Mouse (Mus musculus) lung, embryonic 15.5 days (tissue): ENCODE measurements at regions not wholly inside any gene's neighbourhood (a gene's known extent, or its start where the extent isn't known, plus 50 kb on each side); places are given as distances from the start of the nearest gene placed in this dataset.

ENCODE experiments used
- ATAC-seq: fragments of 200-750 bp; cut with Nextera tagmentation; 2 replicates; pipeline ENCODE4 v1.8.0; 2017; ENCODE audit warnings: moderate number of reproducible peaks, borderline replicate concordance; ENCODE audit not compliant: low FRiP score, low TSS enrichment; ENCODE audit errors: extremely low read depth
- H3K27ac ChIP-seq: fragments of 300-500 bp; sonication (generic); 2 replicates; pipeline ENCODE4 v1.5.1; 2015; ENCODE audit warnings: moderate library complexity, mild to moderate bottlenecking, inconsistent platforms
- H3K27me3 ChIP-seq: fragments of 300-500 bp; sonication (generic); 2 replicates; pipeline ENCODE4 v1.6.1; 2015; ENCODE audit warnings: inconsistent platforms
- H3K36me3 ChIP-seq: fragments of 300-500 bp; sonication (generic); 2 replicates; pipeline ENCODE4 v1.6.1; 2015; ENCODE audit warnings: inconsistent platforms
- H3K4me1 ChIP-seq: fragments of 300-500 bp; sonication (generic); 2 replicates; pipeline ENCODE4 v1.6.1; 2015; ENCODE audit warnings: inconsistent platforms
- H3K4me2 ChIP-seq: fragments of 300-500 bp; sonication (generic); 2 replicates; pipeline ENCODE4 v1.6.1; 2015; ENCODE audit warnings: inconsistent platforms, mild to moderate bottlenecking, moderate library complexity
- H3K4me3 ChIP-seq: fragments of 300-500 bp; sonication (generic); 2 replicates; pipeline ENCODE4 v1.5.1; 2015; ENCODE audit warnings: mild to moderate bottlenecking, inconsistent platforms
- H3K9ac ChIP-seq: fragments of 300-500 bp; sonication (generic); 2 replicates; pipeline ENCODE4 v1.6.1; 2015; ENCODE audit warnings: inconsistent platforms
- H3K9me3 ChIP-seq: fragments of 300-500 bp; sonication (generic); 2 replicates; pipeline ENCODE4 v1.6.1; 2016; ENCODE audit warnings: inconsistent platforms
- WGBS: fragments of 180-500 bp; shearing (Covaris S2); methylation state at CpG from one replicate; pipeline ENCODE4 v1.1.7; 2015; 5-methylcytosine and 5-hydroxymethylcytosine counted together

DNA sequence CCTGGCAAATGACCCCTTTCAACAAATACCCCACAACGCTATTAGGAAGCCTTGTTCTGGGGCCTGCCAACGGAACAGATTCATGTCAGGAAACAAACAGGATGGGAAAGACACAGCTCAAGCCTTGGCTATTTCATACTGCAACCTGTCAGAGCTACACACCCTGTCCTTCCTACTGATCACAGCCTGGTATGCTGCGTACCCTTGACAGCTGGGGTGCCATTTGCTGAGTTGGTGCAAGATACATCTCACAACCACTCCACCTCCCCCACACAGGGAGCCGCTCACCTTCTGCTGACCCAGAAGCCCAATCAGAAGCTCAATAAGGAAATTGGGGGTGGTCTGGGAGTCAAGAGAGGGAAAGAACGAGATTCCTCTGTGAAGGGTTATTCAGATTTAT lies 350.7 kb upstream of the Gm10131 start:
- Histone ChIP-seq H3K4me1 (no peaks in the 10 kb centered on the region), H3K27ac (no peak overlapping the region), H3K4me3 (no peak overlapping the region), H3K4me2 (no peak overlapping the region), H3K9ac (no peak overlapping the region), H3K27me3 (no peaks in the 10 kb centered on the region), H3K36me3 (no peaks in the 10 kb centered on the region), H3K9me3 (no peaks in the 10 kb centered on the region)
- WGBS: 67% methylated on average over 5 of the region's 5 CpGs
- ATAC-seq: no peak

DNA sequence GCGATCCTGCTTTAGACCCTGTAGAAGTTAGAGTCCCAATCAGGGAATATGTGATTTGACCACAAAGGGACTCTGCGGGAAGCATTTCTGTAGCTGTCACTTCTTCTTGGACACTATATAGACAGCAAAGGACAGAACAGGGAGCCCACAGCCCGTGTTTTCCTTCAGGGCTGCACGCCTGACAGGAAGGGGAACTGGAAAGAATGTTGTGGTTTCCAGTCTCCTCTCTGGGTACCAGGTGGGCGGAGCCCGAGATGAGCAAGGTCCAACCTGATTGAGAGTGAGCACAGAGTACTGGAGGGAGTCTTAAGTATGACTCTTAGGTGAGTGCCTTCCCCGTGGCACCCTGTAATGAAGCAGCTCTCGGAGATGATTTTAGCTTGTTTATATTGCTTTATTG lies 346.8 kb upstream of the Gm10131 start:
- 76% methylated on average over 8 of the region's 8 CpGs for WGBS
- H3K27ac ChIP-seq: no peak overlapping the region
- no peaks in the 10 kb centered on the region for H3K4me1 ChIP-seq
- no peaks in the 10 kb centered on the region for H3K9me3 ChIP-seq
- H3K4me3 ChIP-seq: no peak overlapping the region
- no peak overlapping the region for H3K4me2 ChIP-seq
- H3K36me3 ChIP-seq: no peaks in the 10 kb centered on the region
- H3K9ac ChIP-seq: no peak overlapping the region
- H3K27me3 ChIP-seq: no peaks in the 10 kb centered on the region
- ATAC-seq: no peak

DNA sequence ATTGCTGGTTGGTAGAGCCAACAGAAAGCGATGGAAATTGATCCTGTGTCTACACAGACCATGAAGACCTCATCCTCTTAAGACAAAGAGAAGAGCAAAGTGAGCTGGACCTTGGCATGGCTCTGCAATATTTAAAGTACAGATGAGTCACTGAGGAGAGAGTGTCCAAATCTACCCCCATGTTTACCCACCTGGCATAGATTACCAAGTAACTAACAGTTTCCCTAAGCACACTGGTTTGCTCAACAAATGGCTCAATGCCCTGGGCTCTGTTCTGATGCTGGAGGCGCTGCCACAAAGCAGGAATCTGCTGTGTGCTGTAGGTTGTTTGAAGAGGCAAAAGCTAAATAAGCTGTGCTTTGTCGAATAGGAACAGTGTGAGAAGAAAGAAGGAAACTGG lies 345.0 kb upstream of the Gm10131 start:
- ATAC-seq: no peak
- Histone ChIP-seq H3K4me1 (no peaks in the 10 kb centered on the region), H3K9me3 (no peaks in the 10 kb centered on the region), H3K36me3 (no peaks in the 10 kb centered on the region), H3K4me3 (no peak overlapping the region), H3K4me2 (no peak overlapping the region), H3K27me3 (no peaks in the 10 kb centered on the region), H3K9ac (no peak overlapping the region), H3K27ac (no peak overlapping the region)
- 64% methylated on average over 3 of the region's 3 CpGs for WGBS

DNA sequence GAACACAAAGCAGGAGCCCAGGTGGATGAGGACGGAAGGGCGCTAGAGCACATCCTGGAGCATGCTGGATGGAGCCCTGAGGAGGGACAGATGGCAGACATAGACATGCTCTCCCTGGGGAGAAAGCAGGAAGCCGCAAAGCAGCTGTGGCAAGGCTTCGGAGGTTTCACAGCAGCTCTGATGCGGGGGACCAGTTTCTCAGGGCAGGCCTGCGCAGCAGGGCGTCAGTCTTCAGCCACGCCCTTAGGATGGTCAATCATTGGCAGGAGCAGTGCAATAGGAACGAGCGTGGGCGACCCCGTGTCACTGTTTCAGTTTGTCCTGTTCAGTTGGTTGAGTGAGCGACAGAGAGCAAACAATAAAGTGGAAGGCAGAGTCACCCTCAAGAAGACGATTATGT lies 343.8 kb upstream of the Gm10131 start:
- no peak overlapping the region for H3K4me2 ChIP-seq
- H3K9me3 ChIP-seq: no peaks in the 10 kb centered on the region
- H3K4me3 ChIP-seq: no peak overlapping the region
- no peaks in the 10 kb centered on the region for H3K36me3 ChIP-seq
- no peaks in the 10 kb centered on the region for H3K4me1 ChIP-seq
- no peak overlapping the region for H3K9ac ChIP-seq
- 70% methylated on average over 14 of the region's 14 CpGs for WGBS
- H3K27ac ChIP-seq: no peak overlapping the region
- H3K27me3 ChIP-seq: no peaks in the 10 kb centered on the region
- ATAC-seq: no peak

DNA sequence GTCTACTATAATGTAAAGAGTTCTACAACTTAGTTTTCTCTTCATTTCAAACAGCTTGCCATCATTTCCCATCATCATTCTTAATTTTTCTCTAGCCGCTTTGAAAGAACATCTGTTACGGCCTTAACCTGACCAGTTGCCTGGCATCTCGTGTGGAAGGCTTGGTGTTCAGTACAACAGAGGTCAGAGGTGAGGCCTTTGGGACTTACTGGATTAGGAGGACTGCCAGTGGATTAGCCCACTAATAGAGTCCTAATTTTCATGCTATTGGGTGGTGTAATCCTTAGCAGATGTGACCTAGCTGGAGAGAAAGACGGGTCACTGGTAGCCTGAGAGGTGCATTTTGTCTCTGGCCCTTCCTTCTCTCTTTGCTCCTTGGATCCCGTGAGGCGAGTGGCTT lies 341.3 kb upstream of the Gm10131 start:
- ATAC-seq: no peak
- Histone ChIP-seq H3K27ac (no peak overlapping the region), H3K36me3 (no peaks in the 10 kb centered on the region), H3K4me2 (no peak overlapping the region), H3K27me3 (no peaks in the 10 kb centered on the region), H3K9ac (no peak overlapping the region), H3K4me1 (peaks cover 10% of the 10 kb centered on the region), H3K4me3 (no peak overlapping the region), H3K9me3 (no peaks in the 10 kb centered on the region)
- 89% methylated on average over 6 of the region's 6 CpGs for WGBS

DNA sequence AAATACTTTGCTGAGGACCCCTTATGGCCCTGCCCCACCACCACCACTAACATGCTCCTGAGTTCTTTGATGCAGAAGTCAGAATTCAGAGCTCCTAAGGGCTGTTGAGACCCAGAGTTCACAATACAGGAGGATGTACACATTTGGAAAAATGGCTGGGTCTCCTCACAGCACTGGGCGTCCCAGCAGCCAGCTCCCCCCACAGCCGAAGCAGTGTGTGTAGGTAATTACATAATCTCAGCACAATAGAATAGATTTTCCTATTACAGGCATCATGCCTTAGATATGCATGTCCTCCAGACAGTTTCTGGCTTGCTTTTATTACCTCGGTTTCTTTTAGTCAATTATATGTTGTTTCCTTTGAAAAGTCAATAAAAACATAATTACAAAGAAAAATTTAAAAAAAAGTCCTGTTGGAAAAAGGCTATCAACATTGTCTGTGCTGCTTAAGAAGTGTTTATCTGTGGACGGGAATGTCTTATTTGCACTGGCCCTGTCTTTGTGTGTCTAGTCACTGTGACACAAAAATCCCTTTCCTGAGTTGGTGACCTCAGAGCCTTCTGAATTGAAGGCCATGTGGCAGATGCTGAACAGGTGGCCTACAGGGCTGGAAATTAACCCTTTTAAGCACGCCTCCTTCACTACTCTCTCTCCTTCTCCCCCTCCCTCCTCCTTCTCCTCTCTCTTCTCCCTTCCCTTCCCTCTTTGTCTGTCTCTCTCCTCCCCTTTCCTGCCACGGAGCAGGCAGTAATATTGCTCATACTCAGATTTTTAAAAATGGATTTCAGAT lies 339.9 kb upstream of the Gm10131 start:
- H3K9ac ChIP-seq: no peak overlapping the region
- WGBS: 29% methylated on average over 6 of the region's 6 CpGs
- H3K27me3 ChIP-seq: no peaks in the 10 kb centered on the region
- no peak overlapping the region for H3K4me2 ChIP-seq
- no peaks in the 10 kb centered on the region for H3K9me3 ChIP-seq
- H3K4me3 ChIP-seq: no peak overlapping the region
- H3K36me3 ChIP-seq: no peaks in the 10 kb centered on the region
- H3K27ac ChIP-seq: no peak overlapping the region
- no peak for ATAC-seq
- peaks cover 13% of the 10 kb centered on the region for H3K4me1 ChIP-seq

DNA sequence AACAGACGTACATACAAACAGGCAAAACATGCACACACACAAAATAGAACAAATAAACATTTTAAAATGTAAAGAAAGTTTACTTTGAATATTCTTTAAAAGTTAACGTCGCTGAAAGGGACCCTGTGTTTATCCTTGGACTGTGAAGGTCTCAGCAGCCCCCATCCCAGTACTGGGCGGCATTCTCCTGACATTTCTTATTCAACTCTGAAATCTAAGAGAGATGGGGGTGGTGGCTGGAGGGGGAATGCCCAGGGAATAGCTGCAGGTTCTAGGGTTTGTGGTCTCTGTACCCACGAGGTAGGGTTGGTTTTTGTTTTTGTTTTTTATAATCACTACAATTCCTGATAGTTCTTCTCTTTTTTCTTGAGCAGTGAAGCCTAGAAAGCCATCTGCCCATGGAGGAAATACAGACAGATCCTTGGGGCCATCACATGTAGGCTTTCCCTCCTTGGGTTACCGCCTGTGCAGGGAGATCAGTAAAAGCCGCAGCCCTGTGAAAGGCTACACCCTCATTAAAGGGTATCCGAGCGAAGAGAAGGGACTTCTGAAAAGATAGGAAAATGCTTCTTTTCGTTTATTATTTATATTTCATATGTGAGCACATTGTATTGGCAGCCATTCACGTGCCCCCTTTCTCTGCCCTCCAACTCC lies 338.0 kb upstream of the Gm10131 start:
- Histone ChIP-seq H3K36me3 (no peaks in the 10 kb centered on the region), H3K27ac (no peak overlapping the region), H3K4me3 (no peak overlapping the region), H3K4me2 (no peak overlapping the region), H3K9me3 (no peaks in the 10 kb centered on the region), H3K4me1 (peaks cover 13% of the 10 kb centered on the region), H3K9ac (no peak overlapping the region), H3K27me3 (no peaks in the 10 kb centered on the region)
- ATAC-seq: no peak
- 77% methylated on average over 11 of the region's 11 CpGs for WGBS

DNA sequence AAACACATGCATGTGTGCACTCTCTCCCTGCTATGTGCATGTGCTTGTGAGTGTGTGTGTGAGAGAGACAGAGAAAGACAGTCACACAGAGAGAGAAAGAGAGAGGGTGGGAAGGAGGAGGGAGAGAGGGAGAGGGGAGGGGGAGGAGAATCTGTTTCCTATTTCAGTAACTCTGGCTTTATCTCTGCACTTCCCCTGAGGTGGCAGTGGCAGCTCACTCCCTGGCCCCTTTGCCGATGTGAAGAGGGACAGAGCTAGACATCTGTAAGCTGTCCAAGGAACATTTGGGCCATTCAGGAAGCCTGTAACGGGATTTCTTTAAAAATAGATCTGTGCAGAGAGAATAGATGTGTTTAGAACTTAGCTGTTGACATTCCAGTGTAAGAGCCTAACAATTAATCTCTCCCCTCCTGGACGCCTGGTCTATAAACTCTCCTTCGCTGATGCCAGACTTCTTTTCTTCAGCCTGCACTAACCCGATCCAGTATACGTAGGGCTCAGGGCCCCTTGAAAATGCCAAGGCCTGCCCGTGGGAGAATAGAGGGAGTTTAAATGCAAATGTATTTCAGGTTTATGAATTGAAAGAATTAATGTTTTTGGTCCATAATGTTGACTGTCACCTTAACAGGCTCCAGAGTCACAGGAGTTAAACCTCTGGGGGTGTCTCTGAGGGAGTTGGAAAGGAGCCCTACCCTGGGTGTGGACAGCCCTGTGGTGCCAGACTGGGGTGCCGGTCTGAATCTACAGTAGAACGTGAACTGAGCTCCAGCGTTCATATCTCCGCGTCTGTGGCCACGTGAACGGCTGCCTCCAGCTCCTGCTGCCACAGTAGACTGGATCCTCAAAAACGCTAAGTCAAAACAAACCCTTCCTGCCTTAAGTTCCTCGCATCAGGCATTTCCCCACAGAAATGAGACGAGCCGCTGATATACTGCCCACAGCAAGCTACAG lies 336.6 kb upstream of the Gm10131 start:
- Histone ChIP-seq H3K9ac (no peak overlapping the region), H3K4me1 (peaks cover 13% of the 10 kb centered on the region), H3K27me3 (no peaks in the 10 kb centered on the region), H3K4me2 (peak overlapping the region; percentile 35), H3K4me3 (no peak overlapping the region), H3K27ac (peak overlapping the region; percentile 7; the same call in 1 of the 2 replicates), H3K36me3 (no peaks in the 10 kb centered on the region), H3K9me3 (no peaks in the 10 kb centered on the region)
- peak; percentile 55; the same call in 1 of the 2 replicates for ATAC-seq
- 24% methylated on average over 18 of the region's 18 CpGs for WGBS

DNA sequence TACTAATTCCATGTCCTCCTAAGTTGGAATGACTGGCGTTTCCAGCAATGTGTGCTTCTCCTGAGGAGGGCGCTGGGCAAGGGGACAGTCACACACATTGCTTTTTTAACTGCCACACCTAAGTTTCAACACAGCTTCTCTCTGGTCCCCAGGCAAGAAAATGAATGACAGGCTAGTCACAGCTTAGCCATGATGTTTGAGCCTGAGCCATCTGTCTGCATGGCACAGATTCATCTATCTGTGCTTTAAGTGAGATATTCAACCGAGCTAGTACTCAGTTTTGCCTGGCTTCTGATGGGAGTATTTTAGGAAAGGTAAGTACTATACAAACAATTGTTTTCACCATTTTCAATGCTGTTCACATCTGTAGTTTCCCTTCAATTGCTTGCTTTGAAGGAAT lies 331.2 kb upstream of the Gm10131 start:
- 82% methylated on average over 3 of the region's 3 CpGs for WGBS
- no peak for ATAC-seq

DNA sequence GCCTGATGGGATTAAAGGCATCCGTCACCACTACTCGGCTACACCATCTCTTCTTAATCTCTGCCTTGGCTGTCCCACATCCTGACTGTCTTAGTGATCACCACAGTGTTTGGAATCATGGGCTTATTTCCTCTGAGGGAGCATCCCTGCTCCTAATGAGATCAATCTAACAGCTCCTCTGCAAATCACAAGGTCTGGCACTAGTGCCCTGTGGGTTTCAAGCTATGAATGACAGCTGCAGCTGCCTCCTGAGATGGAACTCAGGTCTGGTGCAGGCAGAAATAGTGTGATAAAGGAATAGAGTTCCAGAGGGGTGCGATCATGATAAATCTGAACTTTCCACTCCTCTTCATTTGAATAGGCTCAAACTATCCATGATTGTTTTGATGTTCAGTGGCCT lies 330.2 kb upstream of the Gm10131 start:
- no peaks in the 10 kb centered on the region for H3K4me1 ChIP-seq
- no peaks in the 10 kb centered on the region for H3K9me3 ChIP-seq
- H3K36me3 ChIP-seq: no peaks in the 10 kb centered on the region
- no peak for ATAC-seq
- H3K27ac ChIP-seq: no peak overlapping the region
- H3K4me2 ChIP-seq: no peak overlapping the region
- no peaks in the 10 kb centered on the region for H3K27me3 ChIP-seq
- no peak overlapping the region for H3K4me3 ChIP-seq
- H3K9ac ChIP-seq: no peak overlapping the region
- 74% methylated on average over 3 of the region's 3 CpGs for WGBS

More for the DNA sequence above, 331.2 kb upstream of the Gm10131 start:
- Histone ChIP-seq H3K27me3 (no peaks in the 10 kb centered on the region), H3K4me1 (peaks cover 2% of the 10 kb centered on the region), H3K4me2 (no peak overlapping the region), H3K27ac (no peak overlapping the region), H3K9ac (no peak overlapping the region), H3K4me3 (no peak overlapping the region), H3K36me3 (no peaks in the 10 kb centered on the region), H3K9me3 (no peaks in the 10 kb centered on the region)

DNA sequence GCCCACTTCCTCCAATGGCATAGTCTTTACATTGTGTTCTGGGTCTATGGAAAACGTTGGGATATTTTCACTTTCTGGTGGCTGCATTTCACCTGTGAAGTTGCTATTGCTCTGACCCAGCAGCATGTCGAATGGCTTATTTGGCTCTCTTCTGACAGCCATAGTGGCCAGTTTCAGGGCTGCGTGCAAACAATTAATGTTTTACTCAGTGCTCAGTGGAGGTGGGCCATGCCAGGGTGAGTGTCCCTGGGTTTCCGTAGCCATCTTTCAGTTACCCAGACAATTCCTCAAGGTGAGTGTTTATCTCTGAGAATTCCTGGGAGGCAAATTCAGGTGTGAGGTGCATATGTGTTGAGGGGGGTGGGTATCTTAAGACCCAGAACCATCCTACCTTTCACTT lies 329.2 kb upstream of the Gm10131 start:
- no peak overlapping the region for H3K4me3 ChIP-seq
- H3K9ac ChIP-seq: no peak overlapping the region
- no peaks in the 10 kb centered on the region for H3K27me3 ChIP-seq
- 79% methylated on average over 4 of the region's 4 CpGs for WGBS
- no peaks in the 10 kb centered on the region for H3K4me1 ChIP-seq
- no peak overlapping the region for H3K27ac ChIP-seq
- no peak overlapping the region for H3K4me2 ChIP-seq
- ATAC-seq: no peak
- H3K36me3 ChIP-seq: no peaks in the 10 kb centered on the region
- H3K9me3 ChIP-seq: no peaks in the 10 kb centered on the region

DNA sequence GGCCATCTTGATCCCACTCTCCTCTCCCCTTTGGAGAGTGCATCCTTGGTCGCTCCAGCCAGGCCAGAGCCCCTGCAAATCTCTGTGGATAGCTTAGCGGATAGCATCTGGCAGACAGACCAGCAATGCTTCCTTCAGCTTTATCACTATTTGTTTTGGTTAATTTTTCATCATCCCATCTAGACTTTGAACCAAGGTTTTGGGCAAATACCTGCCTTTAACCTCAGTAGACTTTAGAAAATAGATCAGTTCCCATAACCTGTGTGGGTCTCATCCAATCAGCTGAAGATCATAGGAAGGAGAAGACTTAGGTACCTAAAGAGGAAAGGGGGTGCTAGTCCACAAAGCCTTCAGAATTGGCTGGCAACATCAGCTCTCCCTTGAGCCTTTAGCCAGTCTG lies 327.2 kb upstream of the Gm10131 start:
- no peak for ATAC-seq
- H3K27me3 ChIP-seq: no peaks in the 10 kb centered on the region

More for the DNA sequence above, 327.2 kb upstream of the Gm10131 start:
- WGBS: 66% methylated on average over 2 of the region's 2 CpGs
- Histone ChIP-seq H3K9ac (no peak overlapping the region), H3K4me3 (no peak overlapping the region), H3K4me1 (no peaks in the 10 kb centered on the region), H3K36me3 (no peaks in the 10 kb centered on the region), H3K4me2 (no peak overlapping the region), H3K9me3 (no peaks in the 10 kb centered on the region), H3K27ac (no peak overlapping the region)
